Mouse (Mus musculus): ENCODE data around the gene Lmo1.
A peak's percentile ranks its signal among the peaks of the same experiment; 100 is the strongest.

Gene Lmo1

GRCm38 (mm10) chr7:109175670-109176625, 941 bp upstream of the Lmo1 start:
- DNase-seq (ENCODE audit: low read depth, low spot score) = no peak

- DNase-seq (ENCODE audit: low read depth, low spot score) = no peak
These were observed 564 bp downstream of the Lmo1 start for GRCm38 (mm10) chr7:109174337-109174948.

- no peak for DNase-seq (ENCODE audit: low read depth, low spot score)
These were observed 3.1 kb downstream of the Lmo1 start for GRCm38 (mm10) chr7:109171874-109172273.

GRCm38 (mm10) chr7:109170441-109170820, 4.6 kb downstream of the Lmo1 start:
- peak; percentile 74 for DNase-seq (ENCODE audit: low read depth, low spot score)

GRCm38 (mm10) chr7:109169505-109170440, 5.2 kb downstream of the Lmo1 start:
- peak; percentile 52 for DNase-seq (ENCODE audit: low read depth, low spot score)

GRCm38 (mm10) chr7:109168716-109169115, 6.3 kb downstream of the Lmo1 start:
- DNase-seq (ENCODE audit: low read depth, low spot score) = no peak

- no peak for DNase-seq (ENCODE audit: low read depth, low spot score)
These were observed 8.9 kb downstream of the Lmo1 start for GRCm38 (mm10) chr7:109165931-109166585.

GRCm38 (mm10) chr7:109154331-109154730, 20.7 kb downstream of the Lmo1 start:
- no peak for DNase-seq (ENCODE audit: low read depth, low spot score)

GRCm38 (mm10) chr7:109153538-109153937, 21.5 kb downstream of the Lmo1 start:
- no peak for DNase-seq (ENCODE audit: low read depth, low spot score)

- no peak for DNase-seq (ENCODE audit: low read depth, low spot score)
These were observed 23.9 kb downstream of the Lmo1 start for GRCm38 (mm10) chr7:109151088-109151487.

GRCm38 (mm10) chr7:109145211-109145610, 29.8 kb downstream of the Lmo1 start:
- DNase-seq (ENCODE audit: low read depth, low spot score) = no peak

GRCm38 (mm10) chr7:109144705-109145104, 30.3 kb downstream of the Lmo1 start:
- DNase-seq (ENCODE audit: low read depth, low spot score) = no peak

- no peak for DNase-seq (ENCODE audit: low read depth, low spot score)
These were observed 32.4 kb downstream of the Lmo1 start for GRCm38 (mm10) chr7:109142564-109142963.

GRCm38 (mm10) chr7:109141753-109142152, 33.3 kb downstream of the Lmo1 start:
- no peak for DNase-seq (ENCODE audit: low read depth, low spot score)

- no peak for DNase-seq (ENCODE audit: low read depth, low spot score)
These were observed 34.0 kb downstream of the Lmo1 start for GRCm38 (mm10) chr7:109141054-109141453.

GRCm38 (mm10) chr7:109139405-109139804, 35.6 kb downstream of the Lmo1 start:
- DNase-seq (ENCODE audit: low read depth, low spot score) = peak; percentile 80

GRCm38 (mm10) chr7:109137441-109137840, 37.6 kb downstream of the Lmo1 start:
- no peak for DNase-seq (ENCODE audit: low read depth, low spot score)

- no peak for DNase-seq (ENCODE audit: low read depth, low spot score)
These were observed 43.4 kb downstream of the Lmo1 start for GRCm38 (mm10) chr7:109131565-109131964.

GRCm38 (mm10) chr7:109129946-109130686, 44.9 kb downstream of the Lmo1 start:
- no peak for DNase-seq (ENCODE audit: low read depth, low spot score)

GRCm38 (mm10) chr7:109129442-109129841, 45.6 kb downstream of the Lmo1 start:
- no peak for DNase-seq (ENCODE audit: low read depth, low spot score)

GRCm38 (mm10) chr7:109115929-109116328, 59.1 kb downstream of the Lmo1 start:
- DNase-seq (ENCODE audit: low read depth, low spot score) = no peak
